Mouse (Mus musculus): ENCODE results near the gene Ankrd37. TPM values are rescaled to one million over a fixed set of nuclear protein-coding genes. Genes with fewer than 3 reads are reported as not detected.
A peak's percentile ranks its signal among the peaks of the same experiment; 100 is the strongest.

The Ankrd37 gene
- polyA plus RNA-seq, 1 experiment, result 8.6 TPM

- WGBS, result 39% methylated on average over 11 of the region's 11 CpGs
- DNase-seq (ENCODE audit: low read depth, low spot score), result no peak
These were observed 29.6 kb downstream of the Ankrd37 start for GRCm38 (mm10) chr8:45975837-45976468.

- under 1% methylated on average over 57 of the region's 57 CpGs for WGBS
- peak; percentile 96 for DNase-seq (ENCODE audit: low read depth, low spot score)
These were observed 30.2 kb downstream of the Ankrd37 start, which contains the start of the genes 1700029J07Rik and Ufsp2 for GRCm38 (mm10) chr8:45975126-45975836. TSS of gene 1700029J07Rik (minus strand) at chr8:45975252. TSS of gene Ufsp2 (plus strand) at chr8:45975528.

GRCm38 (mm10) chr8:45973988-45974505 lies 31.5 kb downstream of the Ankrd37 start:
- 53% methylated on average over 8 of the region's 8 CpGs for WGBS
- DNase-seq (ENCODE audit: low read depth, low spot score), result no peak

GRCm38 (mm10) chr8:45970894-45971293 lies 34.6 kb downstream of the Ankrd37 start:
- WGBS, result 98% methylated on average over 12 of the region's 12 CpGs
- DNase-seq (ENCODE audit: low read depth, low spot score), result no peak

- 39% methylated on average over 2 of the region's 2 CpGs for WGBS
- DNase-seq (ENCODE audit: low read depth, low spot score), result no peak
These were observed 54.9 kb downstream of the Ankrd37 start for GRCm38 (mm10) chr8:45950622-45951021.

Other genes starting within 250 kb of the Ankrd37 start
- 79.4 and 87.4 TPM in 2 replicates for gene Pdlim3, start 120.2 kb downstream of the Ankrd37 start, polyA plus RNA-seq (2012; rRNA removed)
- gene Ccdc110, start 71.1 kb downstream of the Ankrd37 start, polyA plus RNA-seq (2012; rRNA removed), result 0.05 TPM in 1 of 2 replicates, not detected in the other
- gene 1700029J07Rik, start 30.5 kb downstream of the Ankrd37 start, polyA plus RNA-seq (2012; rRNA removed), result 0.14 and 0.16 TPM in 2 replicates
- 17.7 and 20.5 TPM in 2 replicates for gene Ufsp2, start 30.2 kb downstream of the Ankrd37 start, polyA plus RNA-seq (2012; rRNA removed)
- gene Lrp2bp, start 6.4 kb downstream of the Ankrd37 start, polyA plus RNA-seq (2012; rRNA removed), result 0.03 and 0.05 TPM in 2 replicates
- 2.9 and 4.3 TPM in 2 replicates for gene Cfap97, start 146.1 kb upstream of the Ankrd37 start, polyA plus RNA-seq (2012; rRNA removed)
- gene Snx25, start 146.5 kb upstream of the Ankrd37 start, polyA plus RNA-seq (2012; rRNA removed), result 6.8 and 11.7 TPM in 2 replicates
- 99.2 and 105 TPM in 2 replicates for gene Slc25a4, start 205.6 kb upstream of the Ankrd37 start, polyA plus RNA-seq (2012; rRNA removed)